Mouse (Mus musculus): ENCODE data around the gene Sema4g.

DNA sequence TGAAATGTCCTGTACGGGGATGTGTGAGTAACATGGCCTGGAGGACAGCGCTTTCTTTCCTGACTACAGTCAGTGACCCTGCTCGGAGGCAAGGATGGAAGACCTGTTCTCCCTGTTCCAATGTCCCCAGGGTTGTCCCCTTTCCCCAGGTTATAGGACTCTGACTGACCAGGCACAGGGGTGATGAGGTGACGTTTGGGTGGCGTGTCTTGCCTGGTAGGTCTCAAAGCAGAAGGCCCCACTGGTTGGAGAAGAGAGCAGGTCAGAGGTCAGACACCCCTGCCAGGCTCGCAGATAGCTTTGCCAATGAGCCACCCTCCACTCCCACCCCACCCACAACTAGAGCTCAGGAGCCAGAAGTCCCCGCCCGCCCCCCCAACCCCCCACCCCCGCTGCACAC is 40.7 kb downstream of the Sema4g start:
- TF ChIP-seq CTCF (IDR thresholded peaks at IDR 0.05; ENCODE audit: low read depth, low read length) (no peak), POLR2A (IDR thresholded peaks at IDR 0.05; ENCODE audit: insufficient read depth, low read length) (no peak), EP300 (IDR thresholded peaks at IDR 0.05; ENCODE audit: insufficient read depth, low read depth, low read length) (no peak)

Data from ES-Bruce4 (cell line).